Mouse (Mus musculus) adrenal gland (tissue): ENCODE data around the gene Ssrp1.

Experiments
- intact Hi-C: fragments of 180-260 bp; cut with DNase I; formaldehyde crosslinking; loops from one replicate; pipeline ENCODE4 v1.15.1; 2025

Ssrp1 gene

DNA sequence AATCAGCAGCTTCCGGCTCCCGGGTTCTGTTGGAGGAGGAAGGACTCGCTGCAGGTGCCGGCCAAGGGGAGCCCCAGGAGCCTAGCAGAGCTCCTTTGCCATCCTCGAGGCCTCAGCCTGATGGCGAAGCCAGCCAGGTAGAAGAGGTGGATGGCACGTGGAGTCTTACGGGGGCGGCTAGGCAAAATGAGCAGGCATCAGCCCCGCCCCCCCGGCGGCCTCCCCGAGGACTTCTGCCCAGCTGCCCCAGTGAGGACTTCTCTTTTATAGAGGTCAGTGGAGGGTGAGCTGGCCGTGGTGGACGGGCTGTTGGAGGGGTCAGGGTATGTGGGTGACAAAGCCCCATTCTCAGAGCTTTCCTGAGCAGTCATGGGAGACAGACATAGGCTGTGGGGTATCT lies 33.1 kb downstream of the Ssrp1 start:
- intact Hi-C loops, result no loop called here

DNA sequence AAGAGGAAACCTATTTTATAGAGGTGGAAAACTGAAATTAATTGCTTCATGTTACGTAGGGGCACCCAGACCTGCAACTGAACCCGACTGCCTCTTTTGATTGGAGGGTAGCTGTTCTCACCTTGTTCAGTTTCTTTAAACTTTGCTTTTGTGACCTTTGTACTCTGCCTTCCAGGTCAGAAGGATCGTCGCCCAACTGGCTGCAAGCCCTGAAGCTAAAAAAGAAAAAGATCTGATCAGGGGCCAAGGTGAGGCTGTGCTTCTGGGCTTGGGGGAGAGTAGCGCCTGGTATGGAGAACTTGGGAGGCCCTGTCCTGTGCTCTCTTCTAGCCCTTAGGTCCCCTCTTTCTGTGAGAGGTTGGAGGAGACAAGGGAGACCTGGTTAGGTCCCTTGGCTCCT lies 34.9 kb downstream of the Ssrp1 start:
- intact Hi-C loops, result no loop called here

DNA sequence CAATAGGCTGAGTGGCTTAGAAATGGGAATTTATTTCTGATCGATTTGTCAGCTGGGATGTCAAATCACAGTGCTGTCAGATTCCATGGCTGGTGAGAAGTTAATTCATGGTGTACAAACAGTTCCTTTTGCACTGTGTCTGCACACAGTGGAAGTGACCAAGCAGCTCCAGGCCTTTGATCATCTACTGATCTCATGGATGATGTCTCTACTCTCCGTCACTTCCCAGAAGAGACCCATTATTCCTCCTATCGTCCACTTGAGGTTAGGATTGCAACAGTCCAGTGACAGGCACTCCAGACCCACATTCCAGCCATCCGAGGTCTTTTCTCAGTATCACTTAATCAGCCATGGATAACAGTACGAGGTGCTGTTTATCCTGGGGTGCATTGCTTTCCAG lies 36.7 kb downstream of the Ssrp1 start:
- intact Hi-C loops, result no loop called here

DNA sequence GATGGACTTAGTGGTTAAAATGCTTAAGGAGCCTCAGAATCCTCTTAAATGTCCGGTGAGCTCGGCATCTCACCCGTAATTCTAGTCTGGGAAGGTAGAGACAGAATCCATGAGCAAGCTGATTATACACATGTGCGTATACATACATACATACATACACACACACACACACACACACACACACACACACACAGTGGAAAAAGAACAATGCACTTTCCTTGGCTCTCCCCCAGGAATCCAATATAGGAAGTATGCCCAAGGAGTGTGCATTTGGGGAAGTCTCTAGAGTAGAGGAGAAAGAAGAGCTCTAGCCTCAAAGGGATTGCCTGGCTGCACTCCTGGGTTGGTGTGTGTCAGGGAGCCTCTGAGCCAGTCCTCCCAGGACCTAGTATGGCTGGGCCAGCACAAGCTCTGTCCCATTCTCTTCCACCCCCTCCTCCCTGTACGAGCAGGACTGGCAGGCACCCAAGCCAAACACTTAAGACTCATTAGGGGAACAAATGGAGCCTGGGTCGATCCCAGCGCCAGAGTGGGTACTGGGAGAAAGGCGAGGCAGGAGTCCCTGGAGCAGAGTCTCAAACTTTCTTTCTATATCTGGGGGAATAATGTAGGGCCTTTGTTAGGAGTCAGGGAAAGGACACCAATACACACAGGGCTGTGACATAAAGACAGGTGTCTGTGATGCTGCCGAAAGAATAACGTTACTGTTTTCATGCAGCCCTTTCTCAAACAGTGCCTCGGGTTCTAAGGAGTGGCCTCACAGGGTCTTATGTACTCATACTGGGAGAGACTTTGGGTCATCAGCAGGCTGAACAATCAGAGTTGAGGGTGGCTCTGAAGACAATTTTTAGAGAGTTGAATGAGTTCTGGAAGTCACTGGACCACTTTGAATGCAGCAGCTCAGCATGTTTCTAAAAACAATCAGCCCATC lies 51.9 kb downstream of the Ssrp1 start:
- intact Hi-C loops, result no loop called here

DNA sequence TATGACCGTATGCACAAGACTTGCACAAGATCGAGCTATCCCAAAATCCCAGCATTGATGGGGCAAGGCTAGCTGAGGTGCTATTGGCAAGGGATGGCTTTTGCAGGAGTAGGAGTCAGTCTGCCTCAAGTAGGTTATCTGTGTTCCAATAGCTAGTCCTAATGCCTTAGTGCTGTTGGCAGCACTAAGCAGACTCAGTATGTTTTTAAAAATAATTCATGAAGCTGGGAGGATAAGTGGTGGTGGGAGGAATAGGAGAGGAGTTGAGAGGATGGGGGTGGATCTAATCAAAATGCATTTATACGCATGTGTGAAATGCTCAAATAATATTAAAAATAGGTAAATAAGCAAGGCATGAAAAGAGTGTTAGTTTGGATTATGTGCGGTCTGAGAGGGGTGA lies 54.3 kb downstream of the Ssrp1 start:
- intact Hi-C loops, result no loop called here

DNA sequence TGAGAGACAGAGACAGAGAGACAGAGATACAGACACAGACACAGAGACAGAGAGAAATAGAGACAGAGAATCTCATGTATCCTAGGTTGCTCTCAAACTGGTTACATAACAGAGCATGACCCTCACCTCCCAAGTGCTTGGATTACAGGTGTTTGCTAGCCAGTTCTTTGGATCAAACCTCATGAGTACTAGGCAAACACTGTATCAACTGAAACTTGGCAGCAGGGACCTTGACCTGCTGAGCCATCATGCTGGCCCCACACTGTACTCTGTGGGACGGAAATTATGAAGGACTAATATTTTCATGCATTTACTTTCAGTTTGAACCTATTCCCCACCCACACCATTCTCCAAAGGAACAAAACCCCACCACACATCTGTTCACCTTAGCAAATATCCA lies 56.3 kb downstream of the Ssrp1 start:
- intact Hi-C loops, result no loop called here

DNA sequence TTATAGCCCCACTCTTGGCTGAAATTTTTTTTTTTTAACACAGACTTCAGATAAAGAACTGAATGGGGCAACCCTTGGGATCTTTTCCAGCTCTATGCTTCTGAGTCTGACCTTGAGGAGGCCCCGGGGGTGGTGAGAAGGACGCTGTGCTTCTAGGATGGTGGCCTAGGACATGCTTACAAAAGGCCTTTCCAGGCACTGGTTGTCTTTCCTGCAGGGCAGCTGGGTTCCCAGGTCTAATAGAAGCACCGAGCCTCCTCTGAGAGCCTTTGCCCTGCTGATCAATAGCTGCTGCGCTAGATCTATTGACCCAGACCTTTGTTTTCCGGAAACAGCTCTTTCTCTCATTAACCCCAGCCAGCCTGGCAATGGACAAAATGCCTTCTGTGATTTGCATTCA lies 58.9 kb downstream of the Ssrp1 start:
- intact Hi-C loops, result no loop called here
